Mouse (Mus musculus) CH12.LX (cell line): Measurements from ENCODE around the gene Ctnnbip1.

ENCODE experiments used
- CTCF ChIP-seq, 2 experiments: IDR thresholded peaks in 1 of 2; conservative IDR thresholded peaks in 1 of 2; 2 replicates each; pipeline ENCODE4 v1.5.1; 2011 to 2012; ENCODE audit warnings: low read depth in 2 of 2, low read length in 2 of 2, improper control_type of control experiment in 1 of 2, inconsistent platforms in 1 of 2, mild to moderate bottlenecking in 1 of 2, moderate library complexity in 1 of 2
- HCFC1 ChIP-seq: IDR thresholded peaks from 2 replicates; pipeline ENCODE4 v1.6.1; 2012; ENCODE audit warnings: low read depth, mild to moderate bottlenecking, inconsistent platforms, low read length, improper control_type of control experiment
- MAFK ChIP-seq: IDR thresholded peaks from 2 replicates; pipeline ENCODE4 v1.6.1; 2011; ENCODE audit warnings: low read length, improper control_type of control experiment; ENCODE audit not compliant: insufficient replicate concordance
- MAX ChIP-seq: IDR thresholded peaks from 2 replicates; pipeline ENCODE4 v1.6.1; 2011; ENCODE audit warnings: low read length, improper control_type of control experiment
- MXI1 ChIP-seq: IDR thresholded peaks from 2 replicates; pipeline ENCODE4 v1.6.1; 2011; ENCODE audit warnings: mild to moderate bottlenecking, low read depth, low read length, improper control_type of control experiment
- NRF1 ChIP-seq: IDR thresholded peaks from 2 replicates; pipeline ENCODE4 v1.6.1; 2014; ENCODE audit warnings: low read depth, mild to moderate bottlenecking, inconsistent platforms, low read length, improper control_type of control experiment, moderate library complexity
- POLR2A ChIP-seq: IDR thresholded peaks from 2 replicates; pipeline ENCODE4 v1.6.1; 2011; ENCODE audit warnings: low read depth, mild to moderate bottlenecking, improper control_type of control experiment, low read length
- USF1 ChIP-seq: IDR thresholded peaks from 2 replicates; pipeline ENCODE4 v1.6.1; 2014; ENCODE audit warnings: low read depth, mild to moderate bottlenecking, inconsistent platforms, low read length, improper control_type of control experiment
- ZNF384 ChIP-seq: IDR thresholded peaks from 2 replicates; pipeline ENCODE4 v1.6.1; 2012; ENCODE audit warnings: low read depth, low read length, improper control_type of control experiment, inconsistent platforms

DNA sequence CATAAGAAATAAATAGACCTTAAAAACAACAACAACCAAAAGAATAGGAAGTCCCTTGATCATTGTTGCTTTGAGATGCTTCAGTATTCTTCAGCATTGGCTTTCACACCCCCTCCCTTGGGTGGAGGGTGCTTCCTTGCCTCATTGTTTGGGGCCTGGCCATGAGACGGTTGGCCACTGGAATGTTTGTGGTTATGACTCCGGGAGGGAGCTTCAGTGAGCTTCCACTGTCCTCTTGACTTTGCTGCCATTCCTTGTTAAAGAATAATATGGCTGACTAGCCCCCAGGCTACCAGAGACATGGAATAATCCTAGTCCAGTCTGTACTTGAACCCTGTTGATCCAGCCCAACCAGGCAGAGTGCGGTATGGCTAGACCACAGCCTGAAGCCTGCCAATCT lies 11.1 kb upstream of the Ctnnbip1 start:
- TF ChIP-seq ZNF384 (no peak), HCFC1 (no peak), MAFK (no peak), CTCF (conservative IDR thresholded peaks at IDR 0.05 in 1 of 2, IDR thresholded peaks at IDR 0.05 in 1 of 2; ENCODE audit: low read depth in 2 of 2, low read length in 2 of 2) (no peak), NRF1 (no peak), MXI1 (no peak), MAX (no peak), USF1 (no peak), POLR2A (no peak)
